Mouse (Mus musculus): ENCODE data around the gene Fam168b.

- TF ChIP-seq POLR2A (IDR thresholded peaks at IDR 0.05; ENCODE audit: insufficient read length, low read depth) (no peak), USF1 (IDR thresholded peaks at IDR 0.05; ENCODE audit: low read depth) (no peak), MYOG (IDR thresholded peaks at IDR 0.05; ENCODE audit: control insufficient read depth in 1 of 3, insufficient read depth in 1 of 3, insufficient read length in 2 of 3, low read depth in 2 of 3) (no peak), TCF12 (IDR thresholded peaks at IDR 0.05; ENCODE audit: insufficient read depth, poor library complexity, severe bottlenecking) (no peak), TCF3 (IDR thresholded peaks at IDR 0.05; ENCODE audit: insufficient read length, low read depth) (no peak)
These were observed 11.5 kb downstream of the Fam168b start for GRCm38 (mm10) chr1:34831381-34831780.

Measured in myocyte (in vitro differentiated cells).